Mouse (Mus musculus): ENCODE results near the gene Klhdc3. TPM values are rescaled to one million over a fixed set of nuclear protein-coding genes. Genes with fewer than 3 reads are reported as not detected.
A peak's percentile ranks its signal among the peaks of the same experiment; 100 is the strongest.

Klhdc3 gene
- polyA plus RNA-seq, 1 experiment: 99.3 TPM

GRCm38 (mm10) chr17:46636831-46637523 is 43.7 kb downstream of the Klhdc3 start:
- H3K4me1 ChIP-seq (ENCODE audit: control insufficient read depth, insufficient read depth, insufficient read length, low read length): no peaks in the 10 kb centered on the region
- TF ChIP-seq POLR2A (IDR thresholded peaks at IDR 0.05; ENCODE audit: low read depth, low read length) (no peak), CTCF (IDR thresholded peaks at IDR 0.05; ENCODE audit: extremely low read depth, insufficient read length, insufficient replicate concordance, low read depth, low read length) (peak; percentile 34; the same call in 1 of the 2 replicates)
- no peak overlapping the region for H3K27ac ChIP-seq (ENCODE audit: insufficient read depth, low read depth, low read length)
- peaks cover 76% of the 10 kb centered on the region for H3K36me3 ChIP-seq (ENCODE audit: control insufficient read depth, insufficient read depth, low read length)
- WGBS: 45% methylated on average over 15 of the region's 15 CpGs
- H3K4me3 ChIP-seq (ENCODE audit: low read depth, low read length): no peak overlapping the region
- no peaks in the 10 kb centered on the region for H3K27me3 ChIP-seq (ENCODE audit: control insufficient read depth, insufficient read depth, low read length)

- H3K4me3 ChIP-seq (ENCODE audit: low read depth, low read length): peak overlapping the region; percentile 77
- H3K4me1 ChIP-seq (ENCODE audit: control insufficient read depth, insufficient read depth, insufficient read length, low read length): peaks cover 2% of the 10 kb centered on the region; the same call in 1 of the 2 replicates
- TF ChIP-seq CTCF (IDR thresholded peaks at IDR 0.05; ENCODE audit: extremely low read depth, insufficient read length, insufficient replicate concordance, low read depth, low read length) (no peak), POLR2A (IDR thresholded peaks at IDR 0.05; ENCODE audit: low read depth, low read length) (no peak)
- peak overlapping the region; percentile 26; the same call in 1 of the 2 replicates for H3K27ac ChIP-seq (ENCODE audit: insufficient read depth, low read depth, low read length)
- 47% methylated on average over 12 of the region's 12 CpGs for WGBS
- peaks cover 37% of the 10 kb centered on the region for H3K36me3 ChIP-seq (ENCODE audit: control insufficient read depth, insufficient read depth, low read length)
- H3K27me3 ChIP-seq (ENCODE audit: control insufficient read depth, insufficient read depth, low read length): no peaks in the 10 kb centered on the region
Measured at GRCm38 (mm10) chr17:46629685-46630441, 50.9 kb downstream of the Klhdc3 start.

- TF ChIP-seq CTCF (IDR thresholded peaks at IDR 0.05; ENCODE audit: extremely low read depth, insufficient read length, insufficient replicate concordance, low read depth, low read length) (no peak), POLR2A (IDR thresholded peaks at IDR 0.05; ENCODE audit: low read depth, low read length) (0 out of 2 replicates have a peak, but pooled peaks have one; percentile 24)
Measured at GRCm38 (mm10) chr17:46628791-46629684, 51.7 kb downstream of the Klhdc3 start, which contains the start of gene Ptk7. TSS of gene Ptk7 (minus strand) at chr17:46629504.

GRCm38 (mm10) chr17:46628471-46628790 is 52.3 kb downstream of the Klhdc3 start:
- Histone ChIP-seq H3K4me1 (ENCODE audit: control insufficient read depth, insufficient read depth, insufficient read length, low read length) (peaks cover 5% of the 10 kb centered on the region), H3K36me3 (ENCODE audit: control insufficient read depth, insufficient read depth, low read length) (peaks cover 25% of the 10 kb centered on the region), H3K27me3 (ENCODE audit: control insufficient read depth, insufficient read depth, low read length) (no peaks in the 10 kb centered on the region), H3K4me3 (ENCODE audit: low read depth, low read length) (peak overlapping the region; percentile 77), H3K27ac (ENCODE audit: insufficient read depth, low read depth, low read length) (no peak overlapping the region)
- under 1% methylated on average over 13 of the region's 13 CpGs for WGBS
- TF ChIP-seq POLR2A (IDR thresholded peaks at IDR 0.05; ENCODE audit: low read depth, low read length) (no peak), CTCF (IDR thresholded peaks at IDR 0.05; ENCODE audit: extremely low read depth, insufficient read length, insufficient replicate concordance, low read depth, low read length) (no peak)

More at GRCm38 (mm10) chr17:46628791-46629684, 51.7 kb downstream of the Klhdc3 start, which contains the start of gene Ptk7:
- Histone ChIP-seq H3K36me3 (ENCODE audit: control insufficient read depth, insufficient read depth, low read length) (peaks cover 31% of the 10 kb centered on the region), H3K4me3 (ENCODE audit: low read depth, low read length) (peak within 1 kb of the TSS; percentile 77), H3K27ac (ENCODE audit: insufficient read depth, low read depth, low read length) (peak within 1 kb of the TSS; percentile 44; the same call in 1 of the 2 replicates), H3K4me1 (ENCODE audit: control insufficient read depth, insufficient read depth, insufficient read length, low read length) (peaks cover 5% of the 10 kb centered on the region), H3K27me3 (ENCODE audit: control insufficient read depth, insufficient read depth, low read length) (no peaks in the 10 kb centered on the region)
- WGBS: 1% methylated on average over 87 of the region's 90 CpGs

GRCm38 (mm10) chr17:46627409-46627808 is 53.3 kb downstream of the Klhdc3 start:
- Histone ChIP-seq H3K27ac (ENCODE audit: insufficient read depth, low read depth, low read length) (no peak overlapping the region), H3K4me3 (ENCODE audit: low read depth, low read length) (no peak overlapping the region), H3K36me3 (ENCODE audit: control insufficient read depth, insufficient read depth, low read length) (peaks cover 16% of the 10 kb centered on the region), H3K4me1 (ENCODE audit: control insufficient read depth, insufficient read depth, insufficient read length, low read length) (peaks cover 5% of the 10 kb centered on the region), H3K27me3 (ENCODE audit: control insufficient read depth, insufficient read depth, low read length) (no peaks in the 10 kb centered on the region)
- 81% methylated on average over 6 of the region's 6 CpGs for WGBS
- TF ChIP-seq POLR2A (IDR thresholded peaks at IDR 0.05; ENCODE audit: low read depth, low read length) (no peak), CTCF (IDR thresholded peaks at IDR 0.05; ENCODE audit: extremely low read depth, insufficient read length, insufficient replicate concordance, low read depth, low read length) (no peak)

GRCm38 (mm10) chr17:46624598-46624997 is 56.1 kb downstream of the Klhdc3 start:
- Histone ChIP-seq H3K27ac (ENCODE audit: insufficient read depth, low read depth, low read length) (no peak overlapping the region), H3K27me3 (ENCODE audit: control insufficient read depth, insufficient read depth, low read length) (no peaks in the 10 kb centered on the region), H3K4me1 (ENCODE audit: control insufficient read depth, insufficient read depth, insufficient read length, low read length) (peaks cover 6% of the 10 kb centered on the region), H3K36me3 (ENCODE audit: control insufficient read depth, insufficient read depth, low read length) (no peaks in the 10 kb centered on the region), H3K4me3 (ENCODE audit: low read depth, low read length) (no peak overlapping the region)
- TF ChIP-seq POLR2A (IDR thresholded peaks at IDR 0.05; ENCODE audit: low read depth, low read length) (no peak), CTCF (IDR thresholded peaks at IDR 0.05; ENCODE audit: extremely low read depth, insufficient read length, insufficient replicate concordance, low read depth, low read length) (no peak)
- WGBS: 79% methylated on average over 12 of the region's 12 CpGs

Other genes with a start within 250 kb of the Klhdc3 start
- not detected in 2 replicates for gene Slc22a7, start 242.5 kb downstream of the Klhdc3 start, polyA plus RNA-seq (2012; rRNA removed)
- 0.20 and 0.25 TPM in 2 replicates for gene Ttbk1, start 193.2 kb downstream of the Klhdc3 start, polyA plus RNA-seq (2012; rRNA removed)
- 3.3 and 6.3 TPM in 2 replicates for gene Dnph1, start 184.2 kb downstream of the Klhdc3 start, polyA plus RNA-seq (2012; rRNA removed)
- gene Cul9, start 134.5 kb downstream of the Klhdc3 start, polyA plus RNA-seq (2012; rRNA removed): 5.0 and 5.8 TPM in 2 replicates
- 103 and 183 TPM in 2 replicates for gene Srf, start 124.7 kb downstream of the Klhdc3 start, polyA plus RNA-seq (2012; rRNA removed)
- gene Ptk7, start 51.4 kb downstream of the Klhdc3 start, polyA plus RNA-seq (2012; rRNA removed): 6.6 and 6.8 TPM in 2 replicates
- gene Klc4, start 34.9 kb downstream of the Klhdc3 start, polyA plus RNA-seq (2012; rRNA removed): 103 and 213 TPM in 2 replicates
- 47.6 and 82.8 TPM in 2 replicates for gene Mrpl2, start 34.7 kb downstream of the Klhdc3 start, polyA plus RNA-seq (2012; rRNA removed)
- gene Cul7, start 30.6 kb downstream of the Klhdc3 start, polyA plus RNA-seq (2012; rRNA removed): 7.6 and 12.1 TPM in 2 replicates
- 30.8 and 47.4 TPM in 2 replicates for gene Rrp36, start 6.6 kb downstream of the Klhdc3 start, polyA plus RNA-seq (2012; rRNA removed)
- 38.9 and 52.7 TPM in 2 replicates for gene Mea1, start 2.1 kb downstream of the Klhdc3 start, polyA plus RNA-seq (2012; rRNA removed)
- gene Ppp2r5d, start 24.2 kb upstream of the Klhdc3 start, polyA plus RNA-seq (2012; rRNA removed): 32.4 and 150 TPM in 2 replicates
- 40.1 and 74.9 TPM in 2 replicates for gene Pex6, start 30.5 kb upstream of the Klhdc3 start, polyA plus RNA-seq (2012; rRNA removed)
- 1.5 and 34.6 TPM in 2 replicates for gene Gnmt, start 48.3 kb upstream of the Klhdc3 start, polyA plus RNA-seq (2012; rRNA removed)
- 14.3 and 23.7 TPM in 2 replicates for gene Cnpy3, start 71.3 kb upstream of the Klhdc3 start, polyA plus RNA-seq (2012; rRNA removed)
- gene Ptcra, start 82.8 kb upstream of the Klhdc3 start, polyA plus RNA-seq (2012; rRNA removed): not detected in 2 replicates
- 107 and 109 TPM in 2 replicates for gene 2310039H08Rik, start 91.7 kb upstream of the Klhdc3 start, polyA plus RNA-seq (2012; rRNA removed)
- gene Rpl7l1, start 101.8 kb upstream of the Klhdc3 start, polyA plus RNA-seq (2012; rRNA removed): 5.4 and 7.4 TPM in 2 replicates
- 4.0 and 7.1 TPM in 2 replicates for gene Bicral, start 177.6 kb upstream of the Klhdc3 start, polyA plus RNA-seq (2012; rRNA removed)
- gene Tbcc, start 209.8 kb upstream of the Klhdc3 start, polyA plus RNA-seq (2012; rRNA removed): 16.7 and 29.0 TPM in 2 replicates
- not detected in 2 replicates for gene Prph2, start 229.5 kb upstream of the Klhdc3 start, polyA plus RNA-seq (2012; rRNA removed)